Mouse (Mus musculus) left cerebral cortex, postnatal 10 days (tissue): ENCODE data around the gene Mapt. TPM values are rescaled to one million over a fixed set of nuclear protein-coding genes. Genes with fewer than 3 reads are reported as not detected.
"Not testable (repeated sequence)": the region's sequence is repeated elsewhere in the genome, so short reads cannot be mapped to it uniquely, and the experiment has no call there.

Source experiments
- DNase-seq, 2 experiments: peaks; one replicate each; pipeline ENCODE4 v3.0.0; 2021 to 2022; ENCODE audit warnings: low spot score in 2 of 2, mixed read lengths in 1 of 2; ENCODE audit errors: extremely low spot score in 1 of 2
- intact Hi-C: fragments of 180-260 bp; cut with DNase I; formaldehyde crosslinking; loops from one replicate; pipeline ENCODE4 v1.15.1; 2025
- total RNA-seq, 2 experiments: library from RNA; stranded (reverse); gene quantifications; 2 replicates each; pipeline ENCODE4 v1.2.3; 2021

Gene Mapt
- 100 to 1,000 TPM; 526 to 602 TPM for total RNA-seq

DNA sequence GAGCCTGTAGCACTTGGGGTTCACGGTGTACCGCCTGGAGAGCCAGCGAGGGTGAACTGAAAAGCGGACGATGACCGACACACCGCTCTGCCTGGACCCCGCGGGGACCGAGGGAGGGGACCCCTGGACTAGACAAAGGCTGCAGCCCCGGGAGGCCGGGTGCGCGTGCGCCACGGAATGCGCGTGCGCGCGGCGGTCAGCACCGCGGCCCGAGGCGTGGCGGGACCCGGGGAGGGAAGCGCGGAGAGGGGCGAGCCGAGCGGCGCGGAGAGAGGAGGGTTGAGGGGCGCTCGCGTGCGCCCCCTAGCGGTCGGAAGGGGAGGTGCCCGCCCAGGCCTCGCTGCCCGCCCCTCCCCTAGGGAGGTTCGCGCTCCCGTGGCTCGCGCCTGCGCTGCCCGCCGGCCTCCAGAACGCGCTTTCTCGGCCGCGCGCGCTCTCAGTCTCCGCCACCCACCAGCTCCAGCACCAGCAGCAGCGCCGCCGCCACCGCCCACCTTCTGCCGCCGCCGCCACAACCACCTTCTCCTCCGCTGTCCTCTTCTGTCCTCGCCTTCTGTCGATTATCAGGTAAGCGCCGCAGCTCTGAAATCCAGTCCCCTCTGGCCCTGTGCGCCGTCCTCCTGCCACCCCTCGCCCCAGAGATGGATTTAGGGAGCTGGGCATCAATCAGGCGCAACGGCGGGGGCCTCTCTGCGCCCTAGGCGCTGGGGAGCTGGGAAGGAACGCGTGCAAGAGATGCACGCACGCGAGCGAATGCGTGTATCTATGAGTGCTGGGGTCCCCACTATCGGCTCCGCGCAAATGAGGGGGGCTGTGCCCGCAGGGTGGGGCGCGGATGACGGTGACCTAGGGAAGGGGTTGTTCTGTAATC, at the start of gene Mapt:
Gene Mapt (plus strand): TSS at position 350 of the 871 bp plus-strand sequence.
- intact Hi-C loops: no loop called here
- peak; percentile 87 to 92 for DNase-seq

DNA sequence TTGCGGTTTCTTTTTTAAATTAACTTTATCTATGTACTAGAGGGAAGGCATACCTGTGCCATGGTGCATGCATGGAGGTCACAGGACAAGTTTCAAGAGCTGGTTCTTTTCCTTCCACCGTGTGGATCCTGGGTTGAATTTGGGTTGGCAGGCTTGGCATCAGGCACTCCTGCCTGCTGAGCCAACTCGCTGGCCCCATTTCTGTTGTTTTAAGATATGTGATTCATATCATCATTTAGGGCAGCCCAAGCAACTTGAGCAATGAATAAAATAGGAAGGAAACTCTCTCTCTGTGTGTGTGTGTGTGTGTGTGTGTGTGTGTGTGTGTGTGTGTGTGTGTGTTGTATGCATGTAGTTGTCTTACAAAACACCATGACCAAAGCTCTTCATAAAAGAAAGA, 49.0 kb upstream of the Mapt start:
- intact Hi-C loops: no loop called here
- no peak for DNase-seq

- intact Hi-C loops: no loop called here
- no peak for DNase-seq
Observed at GRCm38 (mm10) chr11:104186135-104186836, 44.9 kb upstream of the Mapt start, which contains the start of gene Sppl2c. Gene Sppl2c (plus strand): TSS chr11:104186327.

GRCm38 (mm10) chr11:104186837-104187150, 44.4 kb upstream of the Mapt start:
- no peak for DNase-seq
- intact Hi-C loops: no loop called here

GRCm38 (mm10) chr11:104187766-104188165, 43.4 kb upstream of the Mapt start:
- intact Hi-C loops: no loop called here

DNA sequence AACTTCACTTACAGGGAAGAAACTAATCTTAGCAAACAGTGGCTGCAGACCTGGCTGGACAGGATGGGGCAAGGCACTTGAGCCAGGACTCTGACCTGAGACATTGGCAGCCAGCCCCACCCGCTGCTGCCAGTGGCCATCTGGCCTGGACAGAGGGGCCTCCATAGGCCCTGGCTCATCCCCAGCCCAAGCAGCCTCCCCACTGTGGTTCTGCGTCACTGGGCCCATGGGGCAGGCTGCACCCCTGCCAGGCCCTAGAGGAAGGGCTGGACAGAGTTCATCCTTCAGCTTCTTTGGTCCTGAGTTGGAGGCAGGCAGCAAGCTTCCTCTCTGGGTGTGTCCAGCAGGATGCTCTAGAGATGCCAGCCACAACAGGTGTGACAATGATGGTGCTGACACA, 41.2 kb upstream of the Mapt start:
- no peak for DNase-seq
- intact Hi-C loops: no loop called here

More at GRCm38 (mm10) chr11:104187766-104188165, 43.4 kb upstream of the Mapt start:
- no peak for DNase-seq

DNA sequence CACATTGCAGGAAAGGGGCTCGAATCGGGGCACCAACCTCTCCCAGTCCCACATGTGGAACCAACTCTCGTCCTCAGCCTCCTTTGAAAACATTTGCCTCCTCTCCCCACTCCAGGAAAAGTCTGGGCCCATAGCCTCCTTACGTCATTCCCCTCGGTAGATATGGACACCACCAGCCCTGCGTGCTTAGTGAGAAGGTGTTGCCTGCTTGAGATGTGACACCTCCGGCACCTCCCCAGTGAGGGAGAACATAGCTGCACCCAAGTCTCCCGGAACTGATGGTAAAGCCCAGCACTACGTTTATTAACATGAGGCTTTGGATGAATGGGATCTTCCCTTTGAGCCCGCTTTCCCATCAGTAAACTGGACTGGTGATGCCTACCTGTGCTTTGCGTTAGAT, 35.8 kb upstream of the Mapt start:
- intact Hi-C loops: loop anchor here (5.0 kb wide), 1 partner anchor 433 kb away; no protein-coding TSS in a partner anchor
- no peak for DNase-seq

DNA sequence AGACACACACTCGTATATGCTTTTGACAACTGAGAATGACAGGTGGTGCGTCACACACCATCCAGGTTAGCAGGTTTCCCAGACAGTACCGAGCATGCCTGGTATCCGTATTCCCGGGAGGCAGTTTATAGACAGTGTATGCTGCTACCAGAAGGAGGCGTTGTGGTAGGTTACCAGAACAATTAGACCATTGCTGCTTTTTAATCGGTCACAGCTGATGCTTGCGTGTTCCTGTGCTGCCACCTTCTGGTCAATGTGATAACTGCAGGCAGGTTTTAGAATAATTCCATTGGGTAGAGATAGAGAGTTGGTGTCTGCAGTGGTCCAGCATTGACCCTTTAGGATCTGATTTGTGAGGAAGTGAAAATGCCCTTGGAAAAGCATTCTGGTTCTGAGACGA, 35.4 kb upstream of the Mapt start:
- peak; percentile 85 to 90 for DNase-seq
- intact Hi-C loops: loop anchor here (2.0 to 5.0 kb wide), 2 partner anchors 207 to 433 kb away; no protein-coding TSS in a partner anchor

DNA sequence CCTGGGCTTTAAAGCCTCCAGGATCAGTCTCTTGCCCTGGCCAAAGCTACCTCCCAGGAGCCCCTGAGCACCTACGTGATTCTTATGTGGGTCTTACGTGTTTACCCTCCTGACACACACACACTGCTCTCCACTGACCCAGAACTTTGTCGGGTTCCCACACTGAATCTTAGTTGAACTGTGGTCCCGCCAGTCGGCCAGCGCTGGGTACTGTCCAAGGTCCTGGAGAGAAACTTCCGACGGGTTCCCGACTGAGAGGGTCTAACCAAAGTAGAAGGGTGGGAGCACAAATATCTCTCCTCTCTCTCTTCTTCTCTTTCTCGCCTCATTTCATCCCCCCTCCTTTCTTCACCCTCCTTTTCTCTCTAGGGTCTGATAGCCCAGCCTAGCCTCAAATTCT, 33.3 kb upstream of the Mapt start:
- intact Hi-C loops: loop anchor here (2.0 to 5.0 kb wide), 2 partner anchors 209 to 436 kb away; no protein-coding TSS in a partner anchor
- no peak for DNase-seq

- no peak for DNase-seq
- intact Hi-C loops: no loop called here
Observed at GRCm38 (mm10) chr11:104203271-104203670, 27.9 kb upstream of the Mapt start.

DNA sequence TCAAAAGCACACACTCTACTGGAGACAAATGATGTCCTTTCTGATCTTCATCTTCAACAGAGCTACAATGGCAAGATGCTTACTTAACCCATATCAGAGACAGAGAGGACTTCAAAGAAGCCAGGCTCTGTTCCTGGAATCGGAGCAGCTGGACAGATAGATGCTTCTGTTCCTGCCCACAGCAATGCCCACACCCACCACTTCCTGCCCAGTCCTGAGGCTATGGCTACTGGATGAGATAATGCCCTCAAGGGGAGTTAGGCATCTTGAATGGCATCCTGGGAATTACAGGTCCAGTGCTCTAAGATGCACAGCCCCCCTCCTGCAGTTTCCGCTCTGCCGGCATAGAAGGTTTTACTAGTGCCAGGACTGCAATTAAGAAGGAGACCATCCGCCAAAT, 24.6 kb upstream of the Mapt start:
- DNase-seq: no peak

GRCm38 (mm10) chr11:104209041-104209440, 22.1 kb upstream of the Mapt start:
- DNase-seq: no peak
- intact Hi-C loops: no loop called here

More for the DNA sequence above, 24.6 kb upstream of the Mapt start:
- intact Hi-C loops: no loop called here

- intact Hi-C loops: no loop called here
- no peak for DNase-seq
Observed at GRCm38 (mm10) chr11:104211251-104211650, 19.9 kb upstream of the Mapt start.

DNA sequence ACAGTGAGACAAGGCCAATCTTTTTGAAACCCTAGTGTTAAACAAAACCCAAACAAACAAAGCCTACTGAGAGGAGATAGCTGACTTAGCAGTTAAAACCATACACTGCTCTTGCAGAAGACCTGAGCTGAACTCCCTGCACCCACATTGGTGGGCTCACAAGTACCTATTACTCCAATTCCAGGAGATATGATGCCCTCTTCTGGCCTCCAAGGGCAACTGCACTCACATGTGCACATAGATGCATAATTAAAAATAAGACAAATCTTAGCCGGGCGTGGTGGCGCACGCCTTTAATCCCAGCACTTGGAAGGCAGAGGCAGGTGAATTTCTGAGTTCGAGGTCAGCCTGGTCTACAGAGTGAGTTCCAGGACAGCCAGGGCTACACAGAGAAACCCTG, 17.1 kb upstream of the Mapt start:
- DNase-seq, intact Hi-C loops: not testable (repeated sequence)

- DNase-seq: no peak
- intact Hi-C loops: no loop called here
Observed at GRCm38 (mm10) chr11:104218075-104218474, 13.1 kb upstream of the Mapt start.

- DNase-seq: no peak
- intact Hi-C loops: no loop called here
Observed at GRCm38 (mm10) chr11:104220291-104220690, 10.9 kb upstream of the Mapt start.

DNA sequence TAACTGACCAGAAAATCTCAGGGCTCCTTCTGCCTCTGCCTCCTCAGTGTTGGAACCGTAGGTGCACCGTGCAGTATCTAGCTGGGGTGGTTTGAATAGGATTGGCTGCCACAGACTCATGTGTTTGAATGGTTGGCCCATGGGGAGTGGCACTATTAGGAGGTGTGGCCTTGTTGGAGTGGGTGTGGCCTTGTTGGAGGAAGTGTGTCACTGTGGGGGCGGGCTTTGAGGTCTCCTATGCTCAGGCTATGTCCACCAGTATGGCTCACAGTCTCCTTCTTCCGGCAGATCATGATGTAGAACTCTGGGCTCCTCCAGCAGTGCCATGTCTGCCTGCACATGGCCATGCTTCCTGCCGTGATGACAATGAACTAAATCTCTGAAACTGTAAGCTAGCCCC, 9.4 kb upstream of the Mapt start:
- intact Hi-C loops: no loop called here
- DNase-seq: no peak

GRCm38 (mm10) chr11:104223301-104223700, 7.9 kb upstream of the Mapt start:
- DNase-seq: no peak
- intact Hi-C loops: no loop called here

GRCm38 (mm10) chr11:104229391-104229790, 1.8 kb upstream of the Mapt start:
- no peak for DNase-seq
- intact Hi-C loops: no loop called here
